Mouse (Mus musculus) common myeloid progenitor, adult 5-6 weeks (primary cell): ENCODE results near the gene Cd4. TPM values are rescaled to one million over a fixed set of nuclear protein-coding genes. Genes with fewer than 3 reads are reported as not detected.

Experiments
- ATAC-seq: replicated peaks from 2 replicates; pipeline ENCODE4 v1.8.0; 2016; ENCODE audit warnings: low read depth, mild to moderate bottlenecking, moderate TSS enrichment, inconsistent platforms; ENCODE audit not compliant: poor library complexity, severe bottlenecking
- total RNA-seq: library from RNA; stranded (forward); fragments of 200-1000, 187-1606 nt; gene quantifications from 2 replicates; pipeline ENCODE4 v1.2.3, GENCODE M21; 2017

Gene Cd4
- total RNA-seq, 1 experiment from 2014 or later, result 0.73 TPM

- ATAC-seq, result no peak
Measured at GRCm38 (mm10) chr6:124817563-124817962, 70.5 kb downstream of the Cd4 start.

GRCm38 (mm10) chr6:124817125-124817524, 70.9 kb downstream of the Cd4 start:
- no peak for ATAC-seq

DNA sequence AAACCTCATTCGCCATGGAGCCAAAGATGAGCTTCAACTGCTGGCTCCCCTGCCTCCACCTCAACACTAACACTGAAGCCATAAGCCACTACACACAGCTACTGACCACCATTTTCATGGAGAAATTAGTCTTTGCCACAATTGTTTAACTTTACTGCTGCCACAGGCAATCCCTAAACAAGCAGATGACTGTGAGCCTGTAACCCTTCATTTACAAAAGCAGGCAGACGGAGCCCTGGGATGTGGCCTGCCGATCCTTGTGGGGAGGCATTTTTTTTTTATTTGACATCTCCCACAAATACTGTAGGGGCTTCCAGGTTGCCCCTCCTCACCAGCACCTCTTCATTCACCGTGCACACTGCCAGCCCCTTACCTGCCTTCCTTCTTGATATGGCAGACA, 71.4 kb downstream of the Cd4 start:
- no peak for ATAC-seq

GRCm38 (mm10) chr6:124814858-124815774, 72.9 kb downstream of the Cd4 start:
- no peak for ATAC-seq

Other genes starting within 250 kb of the Cd4 start
- gene Lpcat3, start 225.2 kb downstream of the Cd4 start, total RNA-seq, result 31.5 and 34.1 TPM in 2 replicates
- 222 and 280 TPM in 2 replicates for gene Emg1, start 176.0 kb downstream of the Cd4 start, total RNA-seq
- gene Phb2, start 175.9 kb downstream of the Cd4 start, total RNA-seq, result 402 and 404 TPM in 2 replicates
- 235 and 315 TPM in 2 replicates for gene Ptpn6, start 149.5 kb downstream of the Cd4 start, total RNA-seq
- 112 and 129 TPM in 2 replicates for gene Grcc10, start 146.8 kb downstream of the Cd4 start, total RNA-seq
- not detected in 2 replicates for gene Gm45234, start 132.2 kb downstream of the Cd4 start, total RNA-seq
- gene Atn1, start 131.7 kb downstream of the Cd4 start, total RNA-seq, result 4.6 and 6.7 TPM in 2 replicates
- gene Eno2, start 118.5 kb downstream of the Cd4 start, total RNA-seq, result 0.46 TPM in 1 of 2 replicates, not detected in the other
- not detected in 2 replicates for gene Lrrc23, start 108.5 kb downstream of the Cd4 start, total RNA-seq
- 1.1 and 3.8 TPM in 2 replicates for gene Spsb2, start 79.6 kb downstream of the Cd4 start, total RNA-seq
- gene Tpi1, start 73.9 kb downstream of the Cd4 start, total RNA-seq, result 158 and 197 TPM in 2 replicates
- gene Usp5, start 58.7 kb downstream of the Cd4 start, total RNA-seq, result 76.5 and 84.3 TPM in 2 replicates
- gene Cdca3, start 58.7 kb downstream of the Cd4 start, total RNA-seq, result 73.5 and 92.1 TPM in 2 replicates
- gene Gnb3, start 47.9 kb downstream of the Cd4 start, total RNA-seq, result not detected in 2 replicates
- 8.3 and 8.7 TPM in 2 replicates for gene P3h3, start 30.5 kb downstream of the Cd4 start, total RNA-seq
- 0.24 and 0.32 TPM in 2 replicates for gene Gpr162, start 24.2 kb downstream of the Cd4 start, total RNA-seq
- 0.82 and 1.6 TPM in 2 replicates for gene Lag3, start 23.5 kb upstream of the Cd4 start, total RNA-seq
- gene Ptms, start 31.9 kb upstream of the Cd4 start, total RNA-seq, result 40.3 and 71.3 TPM in 2 replicates
- 54.9 and 61.1 TPM in 2 replicates for gene Mlf2, start 43.2 kb upstream of the Cd4 start, total RNA-seq
- 45.6 and 48.1 TPM in 2 replicates for gene Cops7a, start 77.3 kb upstream of the Cd4 start, total RNA-seq
- gene Pianp, start 108.5 kb upstream of the Cd4 start, total RNA-seq, result not detected in 2 replicates
- 19.7 and 27.0 TPM in 2 replicates for gene Zfp384, start 120.9 kb upstream of the Cd4 start, total RNA-seq
- gene Ing4, start 151.5 kb upstream of the Cd4 start, total RNA-seq, result 52.8 and 69.9 TPM in 2 replicates
- gene Acrbp, start 161.5 kb upstream of the Cd4 start, total RNA-seq, result 2.3 and 5.4 TPM in 2 replicates
- gene Lpar5, start 179.7 kb upstream of the Cd4 start, total RNA-seq, result 4.4 and 6.9 TPM in 2 replicates
- gene Chd4, start 207.8 kb upstream of the Cd4 start, total RNA-seq, result 444 and 506 TPM in 2 replicates
- 85.9 and 92.8 TPM in 2 replicates for gene Nop2, start 243.7 kb upstream of the Cd4 start, total RNA-seq